Mouse (Mus musculus) cerebellum, postnatal 14 days (tissue): ENCODE measurements at regions not wholly inside any gene's neighbourhood (a gene's known extent, or its start where the extent isn't known, plus 50 kb on each side); places are given as distances from the start of the nearest gene placed in this dataset.

Source experiments
- DNase-seq, 2 experiments: peaks; one replicate each; pipeline ENCODE4 v3.0.0; 2021; ENCODE audit warnings: mixed read lengths in 2 of 2

- no peak for DNase-seq
These were observed 1649.2 kb downstream of the Efnb2 start for GRCm38 (mm10) chr8:7011881-7012280.

DNA sequence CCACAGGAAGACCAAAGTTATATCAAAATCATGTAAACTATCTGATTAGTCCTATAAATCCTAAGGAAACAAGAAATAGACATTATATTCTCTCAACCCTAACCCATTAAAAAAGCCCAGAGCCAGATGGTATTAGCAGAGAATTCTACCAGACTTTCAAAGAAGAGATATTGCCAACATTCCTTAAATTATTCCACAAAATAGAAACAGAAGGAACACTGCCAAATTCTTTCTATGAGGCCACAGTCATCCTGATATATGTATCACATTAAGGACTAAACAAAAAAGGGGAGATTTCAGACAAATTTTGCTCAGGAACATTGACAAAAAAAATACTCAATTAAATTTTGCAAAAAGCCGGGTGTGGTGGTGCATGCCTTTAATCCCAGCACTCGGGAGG, 1669.5 kb downstream of the Efnb2 start:
- DNase-seq, result no peak

- no peak for DNase-seq
These were observed 1671.5 kb downstream of the Efnb2 start for GRCm38 (mm10) chr8:6989359-6990095.

DNA sequence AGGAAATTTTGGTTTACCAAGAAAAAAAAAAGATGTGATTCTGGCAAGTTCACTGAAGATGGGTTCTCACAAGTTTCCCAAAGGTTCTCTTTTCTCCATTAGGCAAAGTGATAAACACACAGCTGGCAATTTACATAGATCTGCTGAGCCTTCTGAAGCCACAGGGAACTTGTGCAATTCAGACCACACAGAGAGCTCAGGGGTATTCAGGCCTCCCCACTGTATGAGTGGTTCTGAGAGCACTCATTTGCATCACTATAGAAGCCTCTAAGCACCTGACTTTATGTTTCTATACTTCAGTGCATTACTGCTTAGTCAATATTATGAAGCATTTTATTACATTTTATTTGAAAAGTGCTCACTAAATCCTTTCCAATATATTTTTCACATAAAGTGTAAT, 1687.1 kb downstream of the Efnb2 start:
- no peak for DNase-seq

DNA sequence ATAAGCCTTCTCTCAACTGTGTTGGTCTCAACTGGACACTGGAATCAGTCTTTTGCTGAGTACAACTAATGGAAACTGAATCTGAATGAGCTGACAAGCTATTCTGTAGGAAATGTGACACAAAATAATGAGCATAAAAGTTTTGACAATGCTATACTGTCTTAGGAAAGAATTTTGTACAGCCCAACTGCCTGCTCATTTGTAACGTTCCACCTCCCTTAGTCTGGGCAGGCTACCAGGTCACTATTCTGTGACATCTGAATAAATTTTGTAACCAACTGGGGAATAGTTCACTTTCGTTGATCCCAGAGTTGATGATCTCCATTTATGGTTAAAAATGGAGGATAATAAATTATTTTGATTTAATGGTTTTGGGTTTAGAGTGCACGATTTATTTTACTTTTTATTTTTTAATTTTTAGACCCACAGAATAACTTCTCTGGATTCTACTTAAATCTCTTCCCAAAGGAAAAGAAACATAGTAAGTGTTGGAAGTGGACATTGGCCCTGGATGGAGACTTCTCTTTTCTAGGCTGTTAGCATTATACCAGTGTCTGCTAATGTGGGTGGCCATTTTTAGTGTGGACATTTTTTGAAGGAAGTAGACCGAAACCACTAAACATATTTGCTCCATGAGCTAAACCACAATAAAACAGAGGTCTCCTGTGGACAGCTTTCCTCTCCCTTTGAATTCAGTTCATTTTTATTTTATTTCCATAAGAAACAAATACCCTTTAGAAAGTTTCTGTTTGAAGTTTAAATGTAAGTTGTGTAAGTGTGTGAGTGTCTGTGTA, 1697.8 kb downstream of the Efnb2 start:
- no peak for DNase-seq

GRCm38 (mm10) chr8:6958086-6958485, 1703.0 kb downstream of the Efnb2 start:
- no peak for DNase-seq

DNA sequence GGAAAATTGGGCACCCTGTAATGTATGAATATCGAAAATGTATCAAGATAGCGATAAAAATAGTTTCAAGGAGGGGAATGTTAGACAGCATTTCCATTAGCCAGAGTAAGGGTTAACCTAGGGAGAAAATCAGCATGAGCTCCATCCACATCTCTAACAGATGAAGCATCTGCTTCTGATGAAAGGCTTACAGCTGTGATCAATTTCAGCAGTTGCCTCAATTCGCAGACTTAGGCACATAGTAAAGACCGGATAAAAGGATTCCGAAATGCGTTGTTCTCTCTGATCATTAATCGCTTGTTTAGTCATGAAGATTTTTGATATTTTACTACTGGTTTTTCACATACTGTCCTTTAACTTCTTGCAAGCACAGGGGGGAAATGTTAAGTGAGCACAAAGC, 1706.8 kb downstream of the Efnb2 start:
- no peak for DNase-seq

- DNase-seq, result no peak
These were observed 1738.6 kb downstream of the Efnb2 start for GRCm38 (mm10) chr8:6922467-6922866.

DNA sequence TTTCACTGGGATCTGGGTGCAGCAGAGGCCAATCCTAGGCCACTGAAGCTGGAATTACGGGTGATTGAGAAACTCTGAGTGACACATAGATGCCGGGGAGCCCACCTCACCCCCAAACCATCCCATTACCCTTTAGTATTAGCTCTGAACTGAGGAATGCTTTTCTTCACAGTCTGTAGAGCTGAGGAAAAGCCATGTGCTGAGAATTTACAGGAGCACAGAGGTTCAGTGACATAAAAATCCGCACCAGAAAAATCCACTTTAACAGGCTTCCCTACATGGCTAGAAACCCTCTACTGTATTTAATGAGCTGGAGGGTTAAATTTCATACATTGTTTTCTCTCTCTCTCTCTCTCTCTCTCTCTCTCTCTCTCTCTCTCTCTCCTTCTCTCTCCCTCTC, 1753.4 kb downstream of the Efnb2 start:
- DNase-seq, result no peak

DNA sequence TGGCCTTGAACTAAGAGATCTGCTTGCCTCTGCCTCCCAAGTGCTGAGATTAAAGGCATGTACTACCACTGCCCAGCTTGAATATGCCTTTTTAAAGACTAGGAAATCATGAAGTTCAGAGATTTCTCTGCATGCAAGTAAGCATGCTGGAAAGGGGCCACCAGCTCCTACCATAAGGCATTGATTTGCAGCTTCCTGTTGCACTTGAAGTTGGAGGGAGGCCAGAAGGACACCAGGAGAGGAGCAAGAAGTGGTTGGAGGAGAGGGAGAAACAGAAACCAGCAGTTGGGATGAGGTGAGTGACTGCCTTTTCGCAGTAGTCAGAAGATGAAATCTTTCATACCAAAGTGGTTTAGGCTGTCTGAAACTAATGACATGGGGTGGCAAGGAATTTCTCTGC, 1769.6 kb downstream of the Efnb2 start:
- DNase-seq, result peak; percentile 5

DNA sequence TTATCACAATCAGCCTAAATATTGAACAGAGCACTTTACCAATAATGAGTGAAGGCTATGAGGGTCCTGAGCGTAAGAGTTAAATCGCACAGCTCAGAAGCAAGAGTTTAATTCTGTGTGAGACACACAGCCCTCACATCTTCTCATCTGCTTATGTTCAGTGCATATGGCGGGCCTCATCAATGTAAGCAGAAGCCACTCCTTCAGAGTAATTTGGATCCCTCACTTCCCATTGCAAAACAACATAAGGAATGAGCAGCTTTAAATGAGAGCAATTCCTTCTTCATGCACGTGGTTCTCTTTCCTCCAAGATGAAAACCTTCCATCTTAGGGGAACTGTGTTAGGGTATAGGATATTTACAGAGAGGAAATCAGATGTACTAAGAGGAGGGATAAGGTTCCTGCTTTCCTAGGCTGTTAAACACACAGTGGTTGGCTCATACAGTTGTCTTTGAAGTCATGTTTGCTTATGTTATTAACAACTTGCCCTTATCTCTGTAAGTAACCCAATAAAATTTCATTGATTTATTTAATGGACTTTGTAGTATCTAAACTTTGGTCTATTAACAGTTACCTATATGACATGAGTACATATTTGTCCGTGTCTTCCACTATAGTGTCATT, 1774.2 kb downstream of the Efnb2 start:
- DNase-seq, result no peak

GRCm38 (mm10) chr8:6884828-6885227, 1776.2 kb downstream of the Efnb2 start:
- no peak for DNase-seq

- peak; percentile 39 to 76 for DNase-seq
These were observed 1777.5 kb upstream of the Slc10a2 start for GRCm38 (mm10) chr8:6882626-6883025.
